Mouse (Mus musculus) ovary, postnatal 10 days (tissue): ENCODE measurements around the gene Hecw2.

Experiments
- DNase-seq: peaks from one replicate; pipeline ENCODE4 v3.0.0; 2022; ENCODE audit warnings: low spot score

Hecw2 gene

DNA sequence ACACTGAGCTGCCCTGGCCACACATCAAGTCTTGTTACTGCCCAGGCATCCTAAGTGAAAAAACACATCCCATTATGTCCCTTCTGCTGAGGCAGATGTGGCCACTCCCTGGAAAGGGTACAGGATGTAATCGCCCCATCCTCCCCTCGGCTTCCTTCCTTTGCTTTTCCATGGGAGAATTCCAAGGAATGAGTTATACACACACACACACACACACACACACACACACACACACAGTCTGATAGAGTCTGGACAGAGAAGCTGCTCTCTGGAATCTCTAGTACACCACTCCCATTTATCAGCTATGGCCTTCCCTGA lies 216.5 kb downstream of the Hecw2 start:
- no peak for DNase-seq

DNA sequence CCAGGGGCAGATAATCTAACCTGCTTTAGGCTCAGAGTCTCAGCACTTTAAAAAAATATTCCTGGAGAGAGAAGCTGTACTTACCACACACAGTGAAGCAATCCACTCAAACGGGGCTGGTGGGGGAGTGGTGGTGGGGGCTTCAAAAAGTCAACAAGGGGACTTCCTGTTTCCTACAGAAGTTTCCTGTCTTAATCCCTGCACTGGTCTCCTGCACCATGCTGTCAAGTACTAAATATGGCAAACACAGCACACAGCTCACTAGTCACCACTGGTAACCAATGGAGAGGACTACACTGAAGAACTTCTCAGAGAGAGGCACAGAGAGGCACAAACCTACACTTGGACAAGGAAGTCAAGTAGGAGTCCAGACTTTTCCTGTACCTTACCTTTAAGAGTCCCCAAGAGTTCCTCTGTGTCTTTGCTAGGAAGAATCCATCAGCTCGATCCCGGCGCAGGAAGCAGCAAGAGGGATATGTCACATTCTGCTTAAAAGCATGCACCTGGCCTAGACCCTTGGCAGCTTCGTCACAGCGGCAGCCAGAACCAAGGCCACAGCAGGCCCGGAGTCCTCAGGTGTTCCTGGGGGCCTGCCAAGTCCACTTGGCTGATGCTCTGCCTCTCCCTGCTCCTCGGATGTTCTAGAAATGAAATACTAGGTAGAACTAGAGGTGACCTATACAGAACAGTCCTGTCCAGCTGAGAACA lies 217.0 kb downstream of the Hecw2 start:
- no peak for DNase-seq

GRCm38 (mm10) chr1:53976721-53977120 lies 218.2 kb downstream of the Hecw2 start:
- DNase-seq, result no peak

DNA sequence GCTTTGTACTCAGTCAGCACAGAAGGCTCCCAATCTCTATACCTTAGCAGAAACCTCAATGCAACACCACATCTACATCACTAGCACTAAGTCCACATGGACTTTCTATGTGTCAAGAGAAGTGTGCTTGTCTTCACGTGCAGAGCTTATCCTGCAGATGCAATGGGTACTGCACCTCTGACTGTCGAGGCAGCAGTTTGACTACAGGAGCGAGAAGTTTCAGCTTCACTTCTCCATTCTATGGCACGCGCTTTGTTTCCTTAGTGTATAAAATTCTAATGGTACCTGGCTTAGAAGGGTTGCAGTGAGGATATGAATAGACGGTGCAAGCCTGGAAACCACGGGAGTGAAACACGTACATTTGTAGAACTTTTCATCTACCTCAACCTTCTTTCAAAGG lies 218.9 kb downstream of the Hecw2 start:
- no peak for DNase-seq

DNA sequence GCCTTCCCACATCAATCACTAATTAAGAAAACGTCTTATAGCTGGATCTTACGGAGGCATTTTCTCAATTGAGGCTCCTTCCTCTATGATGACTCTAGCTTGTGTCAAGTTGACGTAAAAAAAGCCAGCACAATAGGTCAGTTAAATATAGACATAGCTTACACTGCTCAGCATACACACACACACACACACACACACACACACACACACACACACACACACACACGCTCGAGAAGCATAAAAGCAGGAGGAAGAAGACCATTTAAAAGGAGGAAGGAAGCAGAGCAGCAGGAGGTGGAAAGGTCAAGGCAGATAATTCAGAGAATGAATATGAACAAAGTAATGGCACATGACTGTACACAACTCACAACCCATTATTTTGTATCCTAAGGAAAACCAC lies 220.0 kb downstream of the Hecw2 start:
- DNase-seq, result no peak

DNA sequence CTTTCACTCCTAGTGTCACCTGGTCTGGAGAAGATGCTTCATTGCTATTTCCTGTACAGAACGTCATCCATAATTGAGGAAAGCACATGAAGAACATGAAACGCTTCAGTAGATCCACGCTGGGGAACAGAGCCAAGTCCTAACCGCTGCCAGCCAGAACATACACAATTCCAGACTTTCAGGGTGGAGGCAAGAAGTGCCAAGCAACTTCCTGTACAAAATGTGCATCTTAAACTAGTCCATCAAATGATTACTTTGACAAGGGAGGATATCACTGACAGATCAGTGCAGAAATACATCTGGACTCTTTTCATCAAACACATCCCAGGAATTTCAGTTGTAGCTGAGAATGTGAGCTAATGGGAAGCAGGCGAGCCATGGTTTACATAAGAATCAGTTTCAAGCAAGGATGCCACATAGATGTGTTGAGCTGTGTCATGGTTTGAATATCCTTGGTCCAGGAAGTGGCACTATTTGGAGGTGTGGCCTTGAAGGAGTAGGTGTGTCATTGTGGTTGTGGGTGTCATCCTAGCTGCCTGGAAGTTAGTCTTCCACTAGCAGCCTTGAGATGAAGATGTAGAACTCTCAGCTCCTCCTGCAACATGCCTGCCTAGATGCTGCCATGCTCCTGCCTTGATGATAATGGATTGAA lies 224.5 kb downstream of the Hecw2 start:
- no peak for DNase-seq

DNA sequence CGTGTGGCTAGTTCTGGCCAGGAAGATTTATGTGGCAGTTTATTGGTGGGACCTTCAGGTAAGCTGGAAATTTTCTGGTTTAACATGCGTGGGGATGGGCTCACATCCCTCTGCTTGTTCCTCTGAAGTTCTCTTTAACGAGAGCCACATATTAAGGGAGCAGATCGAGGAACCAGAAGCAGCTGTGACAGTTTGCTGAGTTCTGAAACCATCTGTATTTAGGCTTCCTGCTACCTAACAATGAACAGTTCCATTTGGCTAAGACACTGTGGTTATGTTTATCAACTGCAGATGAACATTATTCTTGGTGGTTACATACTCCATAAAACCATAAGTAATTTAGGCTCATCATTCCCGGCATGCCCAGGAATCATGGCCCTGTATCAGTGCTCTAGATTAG lies 242.6 kb downstream of the Hecw2 start:
- DNase-seq, result no peak

GRCm38 (mm10) chr1:53945815-53946214 lies 249.2 kb downstream of the Hecw2 start:
- DNase-seq, result no peak

- DNase-seq, result no peak
Measured at GRCm38 (mm10) chr1:53942468-53942867, 252.5 kb downstream of the Hecw2 start.

GRCm38 (mm10) chr1:53941528-53941927 lies 253.4 kb downstream of the Hecw2 start:
- no peak for DNase-seq

- DNase-seq, result no peak
Measured at GRCm38 (mm10) chr1:53940268-53941017, 254.5 kb downstream of the Hecw2 start.

- DNase-seq, result no peak
Measured at GRCm38 (mm10) chr1:53939291-53939690, 255.7 kb downstream of the Hecw2 start.

DNA sequence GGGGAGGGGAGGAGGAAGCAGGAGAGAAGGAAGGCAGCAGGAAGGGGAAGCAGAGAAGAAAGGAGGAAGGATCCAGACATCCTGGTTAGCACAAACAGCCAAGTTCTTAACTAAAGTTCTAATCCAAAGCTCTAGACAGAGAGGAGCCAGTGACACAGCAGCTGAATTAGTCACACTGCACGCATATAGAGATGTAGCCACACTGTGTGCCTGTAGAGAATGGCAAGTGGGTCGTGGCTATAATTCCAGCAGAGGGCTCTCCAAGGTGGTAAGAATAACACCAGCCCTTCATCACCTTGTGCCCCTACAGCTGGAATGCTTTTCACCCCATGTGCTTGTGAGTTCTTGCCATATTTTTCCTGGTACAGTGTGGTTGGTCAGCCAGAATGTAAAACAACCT lies 261.7 kb downstream of the Hecw2 start:
- DNase-seq, result no peak

DNA sequence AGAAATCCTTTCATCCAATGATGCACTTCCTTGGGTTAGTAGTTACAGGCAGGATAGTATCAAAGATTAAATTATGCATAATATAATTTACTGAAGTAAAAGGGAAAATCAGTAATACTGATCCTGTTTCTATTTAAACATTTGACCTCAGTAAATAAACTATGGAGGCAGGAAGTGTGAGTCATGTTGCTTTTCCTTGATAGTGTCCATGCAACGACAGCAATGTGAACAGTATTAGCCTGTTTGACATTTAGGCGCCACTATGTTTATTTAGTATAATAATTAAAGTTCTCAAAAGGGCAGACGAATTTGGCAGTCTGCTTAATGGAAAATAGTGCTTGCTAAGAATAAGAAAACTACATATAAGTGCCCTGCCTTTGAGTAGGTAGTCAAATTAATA lies 263.7 kb downstream of the Hecw2 start:
- no peak for DNase-seq

- DNase-seq, result no peak
Measured at GRCm38 (mm10) chr1:53927605-53928004, 267.4 kb downstream of the Hecw2 start.

GRCm38 (mm10) chr1:53925149-53925901 lies 269.6 kb downstream of the Hecw2 start:
- DNase-seq, result no peak

GRCm38 (mm10) chr1:53911848-53912247 lies 283.1 kb downstream of the Hecw2 start:
- no peak for DNase-seq

DNA sequence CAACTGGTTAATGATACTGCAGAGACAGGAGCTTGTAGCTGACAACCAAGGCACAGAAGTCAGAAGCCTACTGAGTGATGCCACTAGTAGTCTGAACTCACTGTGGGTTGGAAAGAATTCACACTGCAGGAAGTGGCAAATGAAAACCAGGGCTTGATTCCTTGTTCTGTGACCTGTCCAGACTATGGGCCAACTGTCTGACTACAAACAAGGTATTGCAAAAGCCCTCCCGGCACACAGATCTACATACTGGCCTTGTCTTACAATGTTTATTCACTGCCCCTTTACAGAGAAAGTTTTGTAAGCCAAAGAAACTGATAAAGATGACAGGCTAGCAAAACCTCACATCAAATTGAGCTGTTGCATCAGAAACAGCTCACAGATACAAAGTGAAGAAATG lies 284.7 kb downstream of the Hecw2 start:
- DNase-seq, result no peak

DNA sequence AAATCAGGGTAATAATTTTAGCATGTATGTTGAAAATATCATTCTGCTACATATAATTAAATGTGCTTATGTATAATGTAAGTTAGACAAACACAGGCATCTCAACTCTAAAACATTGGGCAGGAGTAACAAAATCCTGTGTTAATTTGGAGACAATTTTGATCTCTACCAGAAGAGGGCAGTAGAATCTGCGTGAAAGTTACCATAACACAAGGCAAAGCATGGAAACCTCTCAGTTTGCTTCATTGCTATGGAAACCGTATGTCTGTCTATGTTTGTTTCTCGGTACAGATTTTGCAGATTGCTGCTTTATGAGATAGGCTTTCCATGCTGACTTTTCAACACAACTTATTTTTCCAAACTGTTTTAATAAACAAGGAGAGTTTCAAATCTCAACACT lies 285.9 kb downstream of the Hecw2 start:
- no peak for DNase-seq

DNA sequence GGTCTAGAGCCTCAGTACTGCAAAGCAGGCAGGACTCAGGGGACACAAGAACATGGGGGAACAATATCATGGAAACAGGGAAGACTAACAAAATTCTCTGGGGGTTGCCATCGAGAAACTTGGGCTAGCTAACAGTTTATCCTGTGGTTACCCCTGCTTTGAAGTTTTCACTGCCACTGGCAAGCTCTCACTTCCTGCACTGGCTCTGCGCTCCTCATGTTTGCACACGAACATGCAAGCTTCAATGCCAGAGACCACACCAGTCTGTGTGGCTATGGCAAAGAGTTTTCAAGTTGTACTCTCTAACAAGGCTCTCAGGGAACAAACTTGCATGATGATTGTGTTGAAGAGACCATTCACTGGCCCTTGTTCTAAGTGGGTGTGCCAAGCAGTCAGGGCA lies 288.8 kb downstream of the Hecw2 start:
- no peak for DNase-seq

DNA sequence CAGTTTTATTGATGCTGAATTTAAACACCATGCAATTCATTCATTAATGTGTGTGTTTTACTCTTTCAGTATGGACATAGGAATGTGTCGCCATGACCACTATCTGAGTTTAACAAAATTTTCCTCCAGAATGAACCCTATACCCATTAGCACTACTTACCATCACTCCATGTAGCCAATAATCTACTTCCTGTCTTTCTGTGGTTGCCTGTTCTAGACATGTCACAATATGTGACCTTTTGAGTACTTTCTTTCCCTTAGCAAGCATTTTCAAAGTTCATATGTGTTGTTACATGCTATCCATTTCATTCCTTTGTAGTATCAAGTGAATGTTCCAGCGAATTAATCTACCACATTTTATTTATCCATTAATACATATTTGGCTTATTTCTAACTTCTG lies 294.6 kb downstream of the Hecw2 start:
- DNase-seq, result no peak

DNA sequence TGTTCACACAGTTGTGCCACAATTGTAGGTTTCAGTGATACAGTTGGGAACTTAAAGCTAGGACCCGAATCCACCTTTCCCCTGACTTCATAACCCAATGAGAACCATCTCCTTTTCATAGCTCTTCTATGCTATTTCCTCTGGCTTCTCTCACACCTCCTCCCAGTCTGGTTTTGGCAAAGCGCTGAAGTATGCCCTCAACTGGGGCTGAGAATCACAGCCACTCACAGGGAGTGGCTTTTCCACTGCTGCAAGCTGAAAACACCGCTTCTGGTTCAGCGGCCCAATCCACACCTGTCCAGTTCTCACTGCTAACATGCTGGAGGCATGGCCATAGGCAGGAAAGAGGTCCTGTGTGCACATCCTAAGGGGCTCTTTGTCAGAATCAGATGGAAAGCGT lies 300.7 kb downstream of the Hecw2 start:
- no peak for DNase-seq

DNA sequence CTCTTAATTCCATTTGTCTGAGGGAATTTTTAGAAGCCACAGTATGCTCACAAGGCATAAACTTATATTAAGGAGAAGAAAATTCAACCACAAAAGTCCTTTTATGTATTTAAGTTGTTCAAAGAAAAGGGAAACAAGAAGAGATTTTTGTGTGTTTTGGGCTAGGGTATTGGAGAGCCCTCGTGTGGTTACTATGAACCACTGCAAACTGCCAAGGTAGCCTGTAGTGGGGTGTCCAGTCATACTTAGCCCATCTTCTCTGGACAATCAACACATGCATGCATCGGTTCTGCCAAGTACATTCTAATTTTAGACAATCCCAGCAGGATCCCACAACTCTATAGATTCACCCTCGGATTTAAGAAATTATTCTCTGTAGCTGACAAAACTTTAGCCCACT lies 304.6 kb downstream of the Hecw2 start:
- no peak for DNase-seq
